Mouse (Mus musculus) hindbrain, embryonic 16.5 days (tissue): ENCODE results near the gene Thsd7b. TPM values are rescaled to one million over a fixed set of nuclear protein-coding genes. Genes with fewer than 3 reads are reported as not detected.

Source experiments
- ATAC-seq: fragments of 200-750 bp; cut with Nextera tagmentation; 2 replicates; pipeline ENCODE4 v1.8.0; 2017; ENCODE audit warnings: moderate TSS enrichment, moderate library complexity
- H3K27ac ChIP-seq: fragments of 300-500 bp; sonication (generic); 2 replicates; pipeline ENCODE4 v1.5.1; 2014; ENCODE audit warnings: low read depth, mild to moderate bottlenecking, control low read depth, low read length, moderate library complexity
- H3K27me3 ChIP-seq: fragments of 300-500 bp; sonication (generic); replicated peaks from 2 replicates; pipeline ENCODE4 v1.6.1; 2014; ENCODE audit warnings: low read length; ENCODE audit not compliant: control insufficient read depth, insufficient read depth
- H3K36me3 ChIP-seq: fragments of 300-500 bp; sonication (generic); 2 replicates; pipeline ENCODE4 v1.6.1; 2014; ENCODE audit warnings: mild to moderate bottlenecking, low read length, moderate library complexity, mixed read lengths; ENCODE audit not compliant: control insufficient read depth, insufficient read depth
- H3K4me1 ChIP-seq: fragments of 300-500 bp; sonication (generic); 2 replicates; pipeline ENCODE4 v1.6.1; 2014; ENCODE audit warnings: low read depth, low read length; ENCODE audit not compliant: control insufficient read depth, insufficient read depth
- H3K4me2 ChIP-seq: fragments of 300-500 bp; sonication (generic); 2 replicates; pipeline ENCODE4 v1.6.1; 2014; ENCODE audit warnings: mild to moderate bottlenecking, low read length, control low read depth, moderate library complexity
- H3K4me3 ChIP-seq: fragments of 300-500 bp; sonication (generic); 2 replicates; pipeline ENCODE4 v1.5.1; 2014; ENCODE audit warnings: mild to moderate bottlenecking, low read length, control low read depth, moderate library complexity
- H3K9ac ChIP-seq: fragments of 300-500 bp; sonication (generic); 2 replicates; pipeline ENCODE4 v1.6.1; 2014; ENCODE audit warnings: low read depth, mild to moderate bottlenecking, control low read depth, low read length, moderate library complexity
- H3K9me3 ChIP-seq: fragments of 300-500 bp; sonication (generic); 2 replicates; pipeline ENCODE4 v1.6.1; 2014; ENCODE audit warnings: mild to moderate bottlenecking, low read length, moderate library complexity; ENCODE audit not compliant: control insufficient read depth
- WGBS: fragments of 180-500 bp; shearing (Covaris S2); extraction: QIAGEN DNeasy Blood & Tissue Kit; methylation state at CpG from one replicate; pipeline ENCODE4 v1.1.7; 2014; 5-methylcytosine and 5-hydroxymethylcytosine counted together
- polyA plus RNA-seq: library from polyadenylated mRNA; unstranded; fragments of >200 nt; fragmentation: Nextera tagmentation; extraction: Ambion mirVana; gene quantifications from 2 replicates; pipeline ENCODE4 v1.2.1, GENCODE M21; 2015

Gene Thsd7b
- polyA plus RNA-seq, 1 experiment from 2014 or later, result 14.7 TPM

- no peaks in the 10 kb centered on the region for H3K36me3 ChIP-seq
- H3K4me3 ChIP-seq, result no peak overlapping the region
- no peak for ATAC-seq
- H3K27me3 ChIP-seq, result no peaks in the 10 kb centered on the region
- no peak overlapping the region for H3K4me2 ChIP-seq
- no peaks in the 10 kb centered on the region for H3K9me3 ChIP-seq
- no peak overlapping the region for H3K9ac ChIP-seq
- H3K27ac ChIP-seq, result no peak overlapping the region
- H3K4me1 ChIP-seq, result no peaks in the 10 kb centered on the region
- 70% methylated on average over 3 of the region's 3 CpGs for WGBS
Observed at GRCm38 (mm10) chr1:129589366-129590002, 316.4 kb downstream of the Thsd7b start.

GRCm38 (mm10) chr1:129595447-129595846 lies 322.3 kb downstream of the Thsd7b start:
- WGBS, result 90% methylated on average over 13 of the region's 13 CpGs
- no peak for ATAC-seq
- Histone ChIP-seq H3K4me2 (no peak overlapping the region), H3K4me1 (no peaks in the 10 kb centered on the region), H3K27ac (no peak overlapping the region), H3K4me3 (no peak overlapping the region), H3K9me3 (no peaks in the 10 kb centered on the region), H3K36me3 (no peaks in the 10 kb centered on the region), H3K9ac (no peak overlapping the region), H3K27me3 (no peaks in the 10 kb centered on the region)

GRCm38 (mm10) chr1:129600933-129601332 lies 327.8 kb downstream of the Thsd7b start:
- H3K9ac ChIP-seq, result no peak overlapping the region
- no peak overlapping the region for H3K4me3 ChIP-seq
- H3K36me3 ChIP-seq, result no peaks in the 10 kb centered on the region
- H3K27me3 ChIP-seq, result no peaks in the 10 kb centered on the region
- H3K9me3 ChIP-seq, result no peaks in the 10 kb centered on the region
- no peaks in the 10 kb centered on the region for H3K4me1 ChIP-seq
- no peak overlapping the region for H3K4me2 ChIP-seq
- no peak for ATAC-seq
- no peak overlapping the region for H3K27ac ChIP-seq

- Histone ChIP-seq H3K4me1 (no peaks in the 10 kb centered on the region), H3K36me3 (no peaks in the 10 kb centered on the region), H3K27ac (no peak overlapping the region), H3K27me3 (no peaks in the 10 kb centered on the region), H3K4me2 (no peak overlapping the region), H3K9ac (no peak overlapping the region), H3K9me3 (no peaks in the 10 kb centered on the region), H3K4me3 (no peak overlapping the region)
- ATAC-seq, result no peak
Observed at GRCm38 (mm10) chr1:129602284-129602683, 329.2 kb downstream of the Thsd7b start.

- H3K36me3 ChIP-seq, result no peaks in the 10 kb centered on the region
- no peak overlapping the region for H3K9ac ChIP-seq
- no peak overlapping the region for H3K27ac ChIP-seq
- ATAC-seq, result no peak
- H3K27me3 ChIP-seq, result no peaks in the 10 kb centered on the region
- H3K4me3 ChIP-seq, result no peak overlapping the region
- H3K9me3 ChIP-seq, result no peaks in the 10 kb centered on the region
- no peak overlapping the region for H3K4me2 ChIP-seq
- H3K4me1 ChIP-seq, result no peaks in the 10 kb centered on the region
- WGBS, result 83% methylated on average over 3 of the region's 3 CpGs
Observed at GRCm38 (mm10) chr1:129608395-129608794, 335.3 kb downstream of the Thsd7b start.

GRCm38 (mm10) chr1:129616080-129616479 lies 343.0 kb downstream of the Thsd7b start:
- Histone ChIP-seq H3K4me1 (no peaks in the 10 kb centered on the region; the same call in 1 of the 2 replicates), H3K9ac (no peak overlapping the region), H3K9me3 (no peaks in the 10 kb centered on the region), H3K27ac (no peak overlapping the region), H3K4me3 (no peak overlapping the region), H3K4me2 (no peak overlapping the region), H3K27me3 (no peaks in the 10 kb centered on the region), H3K36me3 (no peaks in the 10 kb centered on the region)
- WGBS, result 88% methylated on average over 1 of the region's 1 CpGs
- ATAC-seq, result no peak

GRCm38 (mm10) chr1:129619440-129620301 lies 346.6 kb downstream of the Thsd7b start:
- H3K4me3 ChIP-seq, result no peak overlapping the region
- H3K36me3 ChIP-seq, result no peaks in the 10 kb centered on the region
- H3K9ac ChIP-seq, result no peak overlapping the region
- WGBS, result 34% methylated on average over 7 of the region's 7 CpGs
- ATAC-seq, result no peak
- no peaks in the 10 kb centered on the region for H3K9me3 ChIP-seq
- H3K27me3 ChIP-seq, result no peaks in the 10 kb centered on the region
- no peaks in the 10 kb centered on the region; the same call in 1 of the 2 replicates for H3K4me1 ChIP-seq
- H3K4me2 ChIP-seq, result no peak overlapping the region
- no peak overlapping the region for H3K27ac ChIP-seq

GRCm38 (mm10) chr1:129624519-129624918 lies 351.4 kb downstream of the Thsd7b start:
- H3K4me2 ChIP-seq, result no peak overlapping the region
- no peak overlapping the region for H3K27ac ChIP-seq
- no peaks in the 10 kb centered on the region; the same call in 1 of the 2 replicates for H3K4me1 ChIP-seq
- H3K9ac ChIP-seq, result no peak overlapping the region
- H3K36me3 ChIP-seq, result no peaks in the 10 kb centered on the region
- no peaks in the 10 kb centered on the region for H3K27me3 ChIP-seq
- no peak for ATAC-seq
- no peaks in the 10 kb centered on the region for H3K9me3 ChIP-seq
- no peak overlapping the region for H3K4me3 ChIP-seq
- WGBS, result 88% methylated on average over 6 of the region's 6 CpGs

GRCm38 (mm10) chr1:129635146-129635545 lies 362.0 kb downstream of the Thsd7b start:
- H3K9me3 ChIP-seq, result no peaks in the 10 kb centered on the region
- no peak overlapping the region for H3K4me2 ChIP-seq
- no peaks in the 10 kb centered on the region for H3K27me3 ChIP-seq
- no peak overlapping the region for H3K4me3 ChIP-seq
- H3K36me3 ChIP-seq, result no peaks in the 10 kb centered on the region
- H3K9ac ChIP-seq, result no peak overlapping the region
- no peak overlapping the region for H3K27ac ChIP-seq
- ATAC-seq, result no peak
- no peaks in the 10 kb centered on the region for H3K4me1 ChIP-seq
- WGBS, result 70% methylated on average over 4 of the region's 4 CpGs
